Mouse (Mus musculus): Measurements from ENCODE around the gene Cfap157. TPM values are rescaled to one million over a fixed set of nuclear protein-coding genes. Genes with fewer than 3 reads are reported as not detected.

Gene Cfap157
- total and polyA plus RNA-seq, 2 experiments from 2014 or later: 0.22 TPM; not detected in 1

DNA sequence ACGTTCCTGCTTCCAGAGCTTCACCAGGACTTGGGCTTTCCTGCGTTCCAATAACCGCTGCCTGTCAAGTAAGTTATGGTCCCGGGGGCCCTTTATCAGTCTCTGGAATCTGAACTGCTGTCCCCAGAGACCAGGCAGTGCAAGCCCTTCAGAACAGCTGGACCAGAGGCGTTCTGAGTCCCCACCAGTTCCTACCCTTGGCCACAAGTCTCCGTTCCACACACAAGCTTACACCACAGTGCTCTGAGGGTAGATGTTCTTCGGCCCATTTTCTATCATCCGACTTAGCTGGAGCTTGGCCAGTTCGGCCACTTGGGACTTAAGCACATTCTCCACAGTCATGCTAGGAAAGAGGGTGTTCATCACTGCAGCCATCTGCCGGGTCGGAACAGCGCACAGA lies 17.0 kb downstream of the Cfap157 start:
- no peaks in the 10 kb centered on the region for H3K27me3 ChIP-seq (ENCODE audit: control insufficient read depth, insufficient read depth, low read length)
- TF ChIP-seq CTCF (IDR thresholded peaks at IDR 0.05; ENCODE audit: low read depth) (no peak), EP300 (IDR thresholded peaks at IDR 0.05; ENCODE audit: low read depth) (no peak)
- WGBS: 63% methylated on average over 12 of the region's 12 CpGs
- no peaks in the 10 kb centered on the region for H3K4me1 ChIP-seq (ENCODE audit: control insufficient read depth, insufficient read depth)
- H3K4me3 ChIP-seq (ENCODE audit: low read depth, low read length): no peak overlapping the region
- no peak overlapping the region for H3K4me2 ChIP-seq (ENCODE audit: low read depth, low read length)
- no peak overlapping the region for H3K9ac ChIP-seq (replicated peaks; ENCODE audit: low read depth, low read length)
- ATAC-seq (ENCODE audit: insufficient read depth, low read depth): no peak
- H3K36me3 ChIP-seq (replicated peaks; ENCODE audit: control insufficient read depth, insufficient read depth, low read length): peaks cover 10% of the 10 kb centered on the region
- no peak for DNase-seq (ENCODE audit: low spot score)
- no peaks in the 10 kb centered on the region for H3K9me3 ChIP-seq (replicated peaks; ENCODE audit: control insufficient read depth, low read length)
- H3K27ac ChIP-seq (ENCODE audit: low read depth): no peak overlapping the region

DNA sequence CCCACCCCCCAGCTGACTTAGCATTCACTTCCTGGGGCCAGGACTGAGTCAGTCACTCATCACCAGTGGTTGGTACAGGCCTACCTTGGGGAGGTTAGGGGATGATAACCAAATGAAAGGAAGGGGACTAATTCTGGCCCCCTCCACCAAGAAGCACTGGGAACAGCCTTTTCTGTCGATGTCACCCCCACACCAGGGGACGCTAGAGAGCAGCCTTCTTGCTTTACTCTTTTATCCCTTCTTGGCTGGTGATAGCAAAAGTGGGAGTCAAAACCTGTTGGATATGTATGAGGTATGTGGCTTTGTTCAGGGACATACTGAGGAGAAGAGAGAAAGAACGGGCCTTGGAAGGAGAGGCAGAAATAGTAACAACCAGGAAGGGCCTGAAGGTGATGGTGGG lies 20.9 kb downstream of the Cfap157 start:
- Histone ChIP-seq H3K9ac (replicated peaks; ENCODE audit: low read depth, low read length) (no peak overlapping the region), H3K4me3 (ENCODE audit: low read depth, low read length) (no peak overlapping the region), H3K27me3 (ENCODE audit: control insufficient read depth, insufficient read depth, low read length) (no peaks in the 10 kb centered on the region), H3K4me2 (ENCODE audit: low read depth, low read length) (no peak overlapping the region), H3K27ac (ENCODE audit: low read depth) (no peak overlapping the region), H3K36me3 (replicated peaks; ENCODE audit: control insufficient read depth, insufficient read depth, low read length) (peaks cover 37% of the 10 kb centered on the region), H3K9me3 (replicated peaks; ENCODE audit: control insufficient read depth, low read length) (no peaks in the 10 kb centered on the region), H3K4me1 (ENCODE audit: control insufficient read depth, insufficient read depth) (no peaks in the 10 kb centered on the region)
- no peak for DNase-seq (ENCODE audit: low spot score)
- ATAC-seq (ENCODE audit: insufficient read depth, low read depth): no peak
- 69% methylated on average over 3 of the region's 3 CpGs for WGBS
- TF ChIP-seq CTCF (IDR thresholded peaks at IDR 0.05; ENCODE audit: low read depth): no peak
- TF ChIP-seq EP300 (IDR thresholded peaks at IDR 0.05; ENCODE audit: low read depth): no peak

DNA sequence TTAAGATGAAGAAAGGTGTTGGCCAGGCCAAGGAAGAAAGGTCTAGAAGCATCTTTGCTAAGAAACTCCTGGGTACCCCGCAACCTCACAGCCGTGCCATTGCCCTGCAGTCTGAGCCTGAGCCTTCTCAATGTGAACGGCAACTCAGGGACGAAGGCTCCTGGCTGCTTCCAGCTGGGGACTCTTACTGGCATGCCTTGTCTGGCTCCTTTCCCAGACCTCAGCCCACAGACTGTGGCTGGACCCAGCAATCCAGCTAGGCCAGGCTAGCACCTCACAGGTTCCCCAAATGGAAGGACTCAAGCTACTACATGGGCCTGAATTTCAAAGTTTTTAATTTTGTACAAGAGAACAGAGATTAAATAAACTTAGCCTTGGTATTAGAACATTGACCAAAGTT lies 22.4 kb downstream of the Cfap157 start:
- no peak overlapping the region for H3K9ac ChIP-seq (replicated peaks; ENCODE audit: low read depth, low read length)
- no peaks in the 10 kb centered on the region for H3K27me3 ChIP-seq (ENCODE audit: control insufficient read depth, insufficient read depth, low read length)
- no peak for TF ChIP-seq EP300 (IDR thresholded peaks at IDR 0.05; ENCODE audit: low read depth)
- TF ChIP-seq CTCF (IDR thresholded peaks at IDR 0.05; ENCODE audit: low read depth): no peak
- H3K27ac ChIP-seq (ENCODE audit: low read depth): no peak overlapping the region
- H3K4me2 ChIP-seq (ENCODE audit: low read depth, low read length): no peak overlapping the region
- no peak for ATAC-seq (ENCODE audit: insufficient read depth, low read depth)
- WGBS: 62% methylated on average over 4 of the region's 4 CpGs
- H3K4me1 ChIP-seq (ENCODE audit: control insufficient read depth, insufficient read depth): no peaks in the 10 kb centered on the region
- H3K4me3 ChIP-seq (ENCODE audit: low read depth, low read length): no peak overlapping the region
- no peaks in the 10 kb centered on the region for H3K9me3 ChIP-seq (replicated peaks; ENCODE audit: control insufficient read depth, low read length)
- peaks cover 37% of the 10 kb centered on the region for H3K36me3 ChIP-seq (replicated peaks; ENCODE audit: control insufficient read depth, insufficient read depth, low read length)
- DNase-seq (ENCODE audit: low spot score): no peak

DNA sequence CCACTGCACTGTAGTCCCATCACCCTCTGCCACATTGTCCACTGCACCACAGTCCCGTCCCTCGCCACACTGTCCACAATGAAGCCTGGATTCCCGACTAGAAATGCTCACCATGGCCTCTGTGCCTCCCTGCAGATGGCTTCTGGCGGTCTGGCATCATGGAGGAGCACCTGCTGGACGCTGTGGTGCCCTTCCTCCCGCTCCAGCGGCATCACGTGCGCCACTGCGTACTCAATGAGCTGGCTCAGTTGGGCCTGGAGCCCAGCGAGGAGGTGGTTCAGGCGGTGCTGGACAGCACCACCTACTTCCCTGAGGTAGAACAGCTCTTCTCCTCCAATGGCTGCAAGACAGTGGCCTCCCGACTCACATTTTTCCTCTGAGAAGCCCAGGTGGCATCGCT lies 22.9 kb downstream of the Cfap157 start:
- Histone ChIP-seq H3K36me3 (replicated peaks; ENCODE audit: control insufficient read depth, insufficient read depth, low read length) (peaks cover 37% of the 10 kb centered on the region), H3K9ac (replicated peaks; ENCODE audit: low read depth, low read length) (no peak overlapping the region), H3K27ac (ENCODE audit: low read depth) (no peak overlapping the region), H3K4me2 (ENCODE audit: low read depth, low read length) (no peak overlapping the region), H3K27me3 (ENCODE audit: control insufficient read depth, insufficient read depth, low read length) (no peaks in the 10 kb centered on the region), H3K4me3 (ENCODE audit: low read depth, low read length) (no peak overlapping the region), H3K9me3 (replicated peaks; ENCODE audit: control insufficient read depth, low read length) (no peaks in the 10 kb centered on the region), H3K4me1 (ENCODE audit: control insufficient read depth, insufficient read depth) (no peaks in the 10 kb centered on the region)
- TF ChIP-seq CTCF (IDR thresholded peaks at IDR 0.05; ENCODE audit: low read depth): no peak
- TF ChIP-seq EP300 (IDR thresholded peaks at IDR 0.05; ENCODE audit: low read depth): no peak
- no peak for DNase-seq (ENCODE audit: low spot score)
- WGBS: 89% methylated on average over 14 of the region's 14 CpGs
- ATAC-seq (ENCODE audit: insufficient read depth, low read depth): no peak

DNA sequence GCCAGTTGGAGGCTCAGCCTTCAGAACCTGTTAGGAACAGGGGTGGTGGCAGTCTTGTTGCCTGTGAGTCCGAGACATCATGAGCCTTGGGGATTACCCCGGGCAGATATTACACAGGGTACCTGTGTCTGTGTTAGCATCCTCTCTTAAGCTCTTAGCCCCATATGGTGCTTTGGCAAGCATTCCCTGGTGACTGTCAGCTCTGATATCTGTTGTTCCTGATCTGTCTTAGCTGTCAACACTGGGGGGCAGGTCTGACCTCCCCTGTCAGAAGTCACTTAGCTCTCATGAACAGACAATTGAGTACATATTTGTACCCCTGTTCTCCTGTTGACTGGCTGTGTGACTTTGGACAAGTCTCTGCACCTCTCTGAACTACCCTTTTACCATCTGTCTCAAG lies 25.2 kb downstream of the Cfap157 start:
- no peak overlapping the region for H3K4me2 ChIP-seq (ENCODE audit: low read depth, low read length)
- ATAC-seq (ENCODE audit: insufficient read depth, low read depth) (no peak), DNase-seq (ENCODE audit: low spot score) (no peak)
- no peak overlapping the region for H3K4me3 ChIP-seq (ENCODE audit: low read depth, low read length)
- no peak for TF ChIP-seq EP300 (IDR thresholded peaks at IDR 0.05; ENCODE audit: low read depth)
- no peak for TF ChIP-seq CTCF (IDR thresholded peaks at IDR 0.05; ENCODE audit: low read depth)
- H3K9me3 ChIP-seq (replicated peaks; ENCODE audit: control insufficient read depth, low read length): no peaks in the 10 kb centered on the region
- H3K9ac ChIP-seq (replicated peaks; ENCODE audit: low read depth, low read length): no peak overlapping the region
- 86% methylated on average over 2 of the region's 2 CpGs for WGBS
- H3K36me3 ChIP-seq (replicated peaks; ENCODE audit: control insufficient read depth, insufficient read depth, low read length): peaks cover 48% of the 10 kb centered on the region
- H3K4me1 ChIP-seq (ENCODE audit: control insufficient read depth, insufficient read depth): no peaks in the 10 kb centered on the region
- no peak overlapping the region for H3K27ac ChIP-seq (ENCODE audit: low read depth)
- no peaks in the 10 kb centered on the region for H3K27me3 ChIP-seq (ENCODE audit: control insufficient read depth, insufficient read depth, low read length)

DNA sequence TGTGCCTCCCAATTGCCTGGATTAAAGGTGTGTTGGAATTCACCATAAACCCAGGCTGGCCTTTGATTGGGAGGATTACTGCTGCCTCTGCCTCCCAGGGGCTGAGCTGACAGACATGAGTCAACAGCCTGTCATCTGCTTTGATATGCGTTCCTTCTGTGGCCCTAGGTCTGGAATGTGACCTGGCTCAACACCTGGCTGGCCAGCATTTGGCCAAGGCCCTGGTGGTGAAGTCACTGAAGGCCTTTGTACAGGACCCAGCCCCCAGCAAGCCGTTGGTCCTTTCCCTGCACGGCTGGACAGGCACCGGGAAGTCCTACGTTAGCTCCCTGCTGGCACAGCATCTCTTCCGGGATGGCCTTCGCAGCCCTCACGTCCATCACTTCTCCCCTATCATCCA lies 25.7 kb downstream of the Cfap157 start:
- Histone ChIP-seq H3K27ac (ENCODE audit: low read depth) (no peak overlapping the region), H3K36me3 (replicated peaks; ENCODE audit: control insufficient read depth, insufficient read depth, low read length) (peaks cover 50% of the 10 kb centered on the region), H3K27me3 (ENCODE audit: control insufficient read depth, insufficient read depth, low read length) (no peaks in the 10 kb centered on the region), H3K9me3 (replicated peaks; ENCODE audit: control insufficient read depth, low read length) (no peaks in the 10 kb centered on the region), H3K9ac (replicated peaks; ENCODE audit: low read depth, low read length) (no peak overlapping the region), H3K4me3 (ENCODE audit: low read depth, low read length) (no peak overlapping the region), H3K4me2 (ENCODE audit: low read depth, low read length) (no peak overlapping the region), H3K4me1 (ENCODE audit: control insufficient read depth, insufficient read depth) (no peaks in the 10 kb centered on the region)
- 73% methylated on average over 8 of the region's 8 CpGs for WGBS
- ATAC-seq (ENCODE audit: insufficient read depth, low read depth) (no peak), DNase-seq (ENCODE audit: low spot score) (no peak)
- no peak for TF ChIP-seq EP300 (IDR thresholded peaks at IDR 0.05; ENCODE audit: low read depth)
- TF ChIP-seq CTCF (IDR thresholded peaks at IDR 0.05; ENCODE audit: low read depth): no peak

All from heart, postnatal 0 days (tissue).